Mouse (Mus musculus) lung, embryonic 14.5 days (tissue): Measurements from ENCODE around the gene Uchl4. TPM values are rescaled to one million over a fixed set of nuclear protein-coding genes. Genes with fewer than 3 reads are reported as not detected.

ENCODE experiments used
- ATAC-seq: fragments of 200-750 bp; cut with Nextera tagmentation; 2 replicates; pipeline ENCODE4 v1.8.0; 2017; ENCODE audit warnings: mild to moderate bottlenecking, moderate TSS enrichment, moderate library complexity; ENCODE audit not compliant: insufficient read depth
- DNase-seq: peaks from one replicate; pipeline ENCODE4 v3.0.0-alpha.2; 2015
- H3K27ac ChIP-seq: fragments of 300-500 bp; sonication (generic); 2 replicates; pipeline ENCODE4 v1.5.1; 2014; ENCODE audit warnings: low read depth, mild to moderate bottlenecking, moderate library complexity
- H3K27me3 ChIP-seq: fragments of 300-500 bp; sonication (generic); 2 replicates; pipeline ENCODE4 v1.6.1; 2014; ENCODE audit warnings: low read length, control low read depth; ENCODE audit not compliant: insufficient read depth
- H3K36me3 ChIP-seq: fragments of 300-500 bp; sonication (generic); 2 replicates; pipeline ENCODE4 v1.6.1; 2014; ENCODE audit warnings: control low read depth; ENCODE audit not compliant: insufficient read depth
- H3K4me1 ChIP-seq: fragments of 300-500 bp; sonication (generic); 2 replicates; pipeline ENCODE4 v1.6.1; 2014; ENCODE audit warnings: antibody characterized with exemption, control low read depth; ENCODE audit not compliant: insufficient read depth
- H3K4me2 ChIP-seq: fragments of 300-500 bp; sonication (generic); 2 replicates; pipeline ENCODE4 v1.6.1; 2014; ENCODE audit warnings: mild to moderate bottlenecking
- H3K4me3 ChIP-seq: fragments of 300-500 bp; sonication (generic); 2 replicates; pipeline ENCODE4 v1.5.1; 2014; ENCODE audit warnings: low read depth, low read length
- H3K9ac ChIP-seq: fragments of 300-500 bp; sonication (generic); 2 replicates; pipeline ENCODE4 v1.6.1; 2014
- H3K9me3 ChIP-seq: fragments of 300-500 bp; sonication (generic); 2 replicates; pipeline ENCODE4 v1.6.1; 2016; ENCODE audit warnings: low read depth, low read length, control low read depth
- CTCF ChIP-seq: IDR thresholded peaks from 2 replicates; pipeline ENCODE4 v1.5.1; 2016; ENCODE audit warnings: antibody characterized with exemption, low read depth
- WGBS: fragments of 180-500 bp; shearing (Covaris S2); extraction: QIAGEN DNeasy Blood & Tissue Kit; methylation state at CpG from one replicate; pipeline ENCODE4 v1.1.7; 2014; 5-methylcytosine and 5-hydroxymethylcytosine counted together
- polyA plus RNA-seq: library from polyadenylated mRNA; unstranded; fragments of >200 nt; fragmentation: Nextera tagmentation; extraction: Ambion mirVana; gene quantifications from 2 replicates; pipeline ENCODE4 v1.2.1, GENCODE M21; 2014

Gene Uchl4
- polyA plus RNA-seq, 1 experiment from 2014 or later: 3.6 TPM

DNA sequence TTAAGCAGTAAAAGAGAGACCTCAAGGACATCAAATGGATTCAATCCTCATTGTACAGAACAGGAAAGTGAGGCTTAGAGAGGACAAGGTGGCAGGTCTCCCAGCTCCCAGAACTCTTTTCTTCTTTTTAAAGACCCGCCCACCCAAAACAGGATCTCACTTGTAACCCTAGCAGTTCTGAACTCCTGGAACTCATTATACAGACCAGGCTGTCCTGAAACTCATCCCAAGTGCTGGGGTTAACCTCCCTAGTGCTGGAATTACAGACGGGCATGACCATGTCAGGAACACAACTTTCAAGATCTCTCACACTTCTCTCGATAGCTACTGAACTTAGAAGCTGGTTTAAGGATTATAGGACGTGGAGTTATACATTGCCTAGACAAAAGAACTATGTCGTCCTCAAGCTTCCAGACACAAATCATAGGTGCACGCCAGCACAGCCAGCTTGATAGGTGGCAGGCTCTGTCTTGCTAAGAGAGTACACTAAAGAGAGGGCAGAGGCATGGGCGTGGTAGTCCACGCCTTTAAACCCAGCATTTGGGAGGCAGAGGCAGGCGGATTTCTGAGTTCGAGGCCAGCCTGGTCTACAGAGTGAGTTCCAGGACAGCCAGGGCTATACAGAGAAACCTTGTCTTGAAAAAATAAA is 15.1 kb upstream of the Uchl4 start:
- 82% methylated on average over 10 of the region's 10 CpGs for WGBS
- H3K27ac ChIP-seq: no peak overlapping the region

DNA sequence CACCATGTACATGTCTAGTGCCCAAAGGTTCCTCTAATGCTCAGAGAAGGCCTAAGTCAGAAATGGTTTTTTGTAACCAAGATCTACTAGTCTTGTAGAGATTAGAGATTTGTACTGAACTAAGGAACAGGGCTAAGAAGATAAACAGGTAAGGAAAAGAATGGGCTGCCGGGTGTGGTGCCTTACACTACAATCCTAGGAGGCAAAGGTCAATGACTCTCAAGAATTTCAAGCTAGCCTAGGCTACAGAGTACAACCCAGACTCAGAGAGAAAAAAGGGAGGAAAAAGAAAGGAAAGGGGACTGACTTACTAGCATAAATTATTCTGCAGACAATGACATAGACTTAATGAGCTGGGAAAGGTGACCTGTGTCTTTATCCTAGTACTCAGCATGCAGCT is 14.4 kb upstream of the Uchl4 start:
- no peaks in the 10 kb centered on the region for H3K36me3 ChIP-seq
- no peaks in the 10 kb centered on the region for H3K4me1 ChIP-seq
- no peak overlapping the region for H3K4me3 ChIP-seq
- no peak for TF ChIP-seq CTCF
- H3K9me3 ChIP-seq: no peaks in the 10 kb centered on the region
- WGBS: 30% methylated on average over 1 of the region's 1 CpGs
- H3K9ac ChIP-seq: no peak overlapping the region
- no peak overlapping the region for H3K27ac ChIP-seq
- H3K27me3 ChIP-seq: no peaks in the 10 kb centered on the region
- ATAC-seq (no peak), DNase-seq (no peak)
- no peak overlapping the region for H3K4me2 ChIP-seq

More for the DNA sequence above, 15.1 kb upstream of the Uchl4 start:
- no peak overlapping the region for H3K4me2 ChIP-seq
- TF ChIP-seq CTCF: no peak
- no peaks in the 10 kb centered on the region for H3K27me3 ChIP-seq
- DNase-seq: no peak
- no peak overlapping the region for H3K4me3 ChIP-seq
- H3K9me3 ChIP-seq: no peaks in the 10 kb centered on the region
- H3K9ac ChIP-seq: no peak overlapping the region
- no peaks in the 10 kb centered on the region for H3K36me3 ChIP-seq
- no peak for ATAC-seq
- no peaks in the 10 kb centered on the region for H3K4me1 ChIP-seq

DNA sequence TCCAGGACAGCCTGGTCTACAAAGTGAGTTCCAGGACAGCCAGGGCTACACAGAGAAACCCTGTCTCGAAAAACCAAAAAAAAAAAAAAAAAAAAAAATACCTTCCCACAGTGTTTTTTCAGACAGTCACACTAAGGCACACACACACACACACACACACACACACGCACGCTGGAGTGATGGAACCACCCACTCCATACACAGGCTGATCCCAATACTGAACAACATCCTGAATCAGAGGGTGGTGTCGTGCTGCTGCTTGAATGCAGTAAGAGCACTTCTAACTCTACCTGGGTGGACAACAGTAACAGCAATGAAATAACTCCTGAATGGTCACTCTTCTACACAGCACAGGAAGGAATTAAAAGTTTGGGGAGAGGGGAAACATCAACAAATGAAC is 13.5 kb upstream of the Uchl4 start:
- no peaks in the 10 kb centered on the region for H3K4me1 ChIP-seq
- 76% methylated on average over 4 of the region's 4 CpGs for WGBS
- no peak overlapping the region for H3K4me2 ChIP-seq
- DNase-seq: no peak
- no peaks in the 10 kb centered on the region for H3K27me3 ChIP-seq
- TF ChIP-seq CTCF: no peak
- no peaks in the 10 kb centered on the region for H3K36me3 ChIP-seq
- no peak overlapping the region for H3K9ac ChIP-seq
- no peak overlapping the region for H3K27ac ChIP-seq
- H3K4me3 ChIP-seq: no peak overlapping the region
- no peaks in the 10 kb centered on the region for H3K9me3 ChIP-seq
- no peak for ATAC-seq

DNA sequence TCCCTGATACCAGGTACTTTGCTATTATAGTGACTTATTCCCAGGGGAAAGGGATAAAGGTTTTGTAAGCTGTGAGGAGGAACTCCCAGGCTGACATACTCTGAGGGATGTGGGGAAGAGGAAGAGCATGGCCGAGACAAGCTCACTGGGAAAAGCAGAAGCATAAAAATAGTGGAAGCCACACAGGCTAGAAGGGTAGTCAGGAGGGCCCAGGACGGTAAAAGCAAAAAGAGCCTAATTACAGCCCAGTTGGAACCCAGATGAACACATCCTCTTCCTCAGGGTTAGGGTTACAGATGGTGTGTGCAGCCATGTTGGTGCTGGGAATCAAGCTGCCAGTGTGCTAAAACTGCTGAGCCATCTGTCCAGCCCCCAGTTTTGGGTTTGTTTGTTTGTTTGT is 12.9 kb upstream of the Uchl4 start:
- WGBS: 56% methylated on average over 2 of the region's 2 CpGs
- DNase-seq: no peak
- Histone ChIP-seq H3K4me2 (no peak overlapping the region), H3K27me3 (no peaks in the 10 kb centered on the region), H3K4me1 (no peaks in the 10 kb centered on the region), H3K27ac (no peak overlapping the region), H3K4me3 (no peak overlapping the region), H3K9me3 (no peaks in the 10 kb centered on the region), H3K9ac (no peak overlapping the region), H3K36me3 (no peaks in the 10 kb centered on the region)
- ATAC-seq: no peak
- no peak for TF ChIP-seq CTCF

DNA sequence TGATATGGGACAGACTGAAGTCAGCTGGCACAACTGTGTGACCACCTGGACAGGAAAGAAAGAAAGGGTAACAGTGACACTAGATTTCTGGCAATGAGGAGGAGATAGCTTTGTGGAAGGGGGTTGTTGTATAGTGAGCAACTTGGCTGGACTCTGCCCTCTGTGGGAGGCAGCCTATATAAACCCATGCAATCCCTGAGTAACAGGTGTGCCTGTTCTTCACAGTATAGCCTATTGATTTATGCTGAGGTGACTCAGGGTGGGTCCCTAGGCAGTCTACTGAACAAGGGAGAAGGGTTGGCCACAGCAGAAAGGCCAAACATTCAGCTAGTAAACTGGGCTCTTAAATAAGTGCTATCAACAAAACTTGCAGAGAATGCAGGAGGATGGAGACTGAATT is 9.2 kb upstream of the Uchl4 start:
- no peaks in the 10 kb centered on the region for H3K27me3 ChIP-seq
- DNase-seq: no peak
- H3K4me3 ChIP-seq: no peak overlapping the region
- no peak overlapping the region for H3K9ac ChIP-seq
- no peaks in the 10 kb centered on the region for H3K4me1 ChIP-seq
- no peaks in the 10 kb centered on the region for H3K36me3 ChIP-seq
- TF ChIP-seq CTCF: no peak
- H3K4me2 ChIP-seq: no peak overlapping the region
- no peak for ATAC-seq
- H3K27ac ChIP-seq: no peak overlapping the region
- no peaks in the 10 kb centered on the region for H3K9me3 ChIP-seq

DNA sequence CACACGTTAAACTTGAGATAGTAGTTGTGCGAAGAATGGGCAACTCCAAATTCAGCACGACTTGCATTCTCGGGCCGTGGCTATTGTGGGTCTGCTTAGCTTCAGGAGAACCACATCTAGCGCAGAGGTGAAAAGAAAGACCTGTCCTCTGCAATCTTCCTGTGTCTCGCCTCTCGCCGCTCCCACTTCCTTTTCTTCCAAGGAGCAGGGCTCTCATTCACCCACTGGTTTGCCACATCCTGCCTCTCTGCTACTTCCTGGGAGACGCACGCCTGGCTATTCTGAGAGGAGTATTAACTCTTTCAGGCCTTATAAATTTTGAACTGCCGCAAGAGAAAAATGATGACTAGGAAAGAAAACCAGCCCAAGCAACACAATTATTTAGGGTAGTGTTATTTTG is 7.3 kb upstream of the Uchl4 start:
- Histone ChIP-seq H3K4me1 (peaks cover 16% of the 10 kb centered on the region), H3K9ac (no peak overlapping the region), H3K27me3 (no peaks in the 10 kb centered on the region), H3K4me2 (no peak overlapping the region), H3K36me3 (no peaks in the 10 kb centered on the region), H3K27ac (no peak overlapping the region; the same call in 1 of the 2 replicates), H3K4me3 (no peak overlapping the region), H3K9me3 (no peaks in the 10 kb centered on the region)
- ATAC-seq (no peak), DNase-seq (no peak)
- WGBS: 68% methylated on average over 12 of the region's 12 CpGs
- TF ChIP-seq CTCF: no peak

DNA sequence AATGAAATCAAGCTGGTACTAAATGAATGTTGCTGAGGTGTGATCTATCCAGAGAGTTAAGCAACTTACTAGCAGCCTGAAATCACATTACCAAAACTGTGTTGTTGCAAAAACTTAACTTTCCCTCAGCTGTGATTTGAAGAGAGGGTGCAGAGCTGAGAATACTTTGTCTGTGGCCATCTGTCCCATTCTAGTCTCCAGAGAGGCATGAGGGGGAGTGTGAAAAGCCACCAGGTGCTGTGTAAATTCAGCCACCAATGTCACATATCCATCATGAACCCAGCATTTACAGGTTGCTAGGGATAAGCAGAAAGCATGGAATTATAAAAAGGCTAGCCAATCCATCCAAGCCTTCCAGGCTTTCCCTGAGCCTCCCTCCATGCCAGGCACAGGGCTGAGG is 6.0 kb upstream of the Uchl4 start:
- no peak for DNase-seq
- H3K27me3 ChIP-seq: no peaks in the 10 kb centered on the region
- H3K9me3 ChIP-seq: no peaks in the 10 kb centered on the region
- no peak overlapping the region for H3K4me2 ChIP-seq
- H3K9ac ChIP-seq: no peak overlapping the region
- no peak overlapping the region for H3K4me3 ChIP-seq
- no peak for ATAC-seq
- peaks cover 16% of the 10 kb centered on the region for H3K4me1 ChIP-seq
- H3K36me3 ChIP-seq: no peaks in the 10 kb centered on the region
- no peak for TF ChIP-seq CTCF
- no peak overlapping the region for H3K27ac ChIP-seq

DNA sequence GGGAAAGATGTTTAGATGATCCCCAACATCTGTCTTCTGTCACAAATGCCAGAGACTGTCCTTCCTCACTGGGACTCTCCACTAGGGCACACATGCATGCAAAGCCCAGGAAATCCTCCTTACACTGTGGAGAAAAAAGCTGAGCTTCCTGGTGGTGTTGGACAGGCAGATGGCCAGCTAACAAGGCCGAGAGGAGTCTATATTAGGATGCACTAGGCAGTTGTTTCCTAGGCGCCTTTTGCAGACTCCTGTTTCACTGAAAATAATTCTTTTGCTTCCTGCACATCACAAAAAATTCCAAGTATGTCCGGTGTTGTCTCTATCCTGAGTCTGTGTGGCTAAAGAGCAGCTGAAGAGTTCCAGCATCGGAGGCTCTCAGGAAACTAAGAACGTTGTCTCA is 3.8 kb upstream of the Uchl4 start:
- Histone ChIP-seq H3K4me2 (0 out of 2 replicates have a peak overlapping the region, but pooled peaks have one; percentile 5), H3K9ac (0 out of 2 replicates have a peak overlapping the region, but pooled peaks have one; percentile 15), H3K4me3 (no peak overlapping the region), H3K27me3 (no peaks in the 10 kb centered on the region), H3K36me3 (no peaks in the 10 kb centered on the region), H3K9me3 (no peaks in the 10 kb centered on the region), H3K27ac (peak overlapping the region; percentile 70), H3K4me1 (peaks cover 20% of the 10 kb centered on the region)
- peak; percentile 62 for DNase-seq
- 24% methylated on average over 5 of the region's 5 CpGs for WGBS
- ATAC-seq: no peak
- peak; percentile 19; the same call in 1 of the 2 replicates for TF ChIP-seq CTCF
